Mouse (Mus musculus) C2C12 (cell line): ENCODE measurements at regions not wholly inside any gene's neighbourhood (a gene's known extent, or its start where the extent isn't known, plus 50 kb on each side); places are given as distances from the start of the nearest gene placed in this dataset.

Source experiments
- H3K27me3 ChIP-seq: one replicate; pipeline ENCODE4 v1.6.1; 2011; ENCODE audit not compliant: control insufficient read depth, insufficient read depth, insufficient read length
- H3K36me3 ChIP-seq: one replicate; pipeline ENCODE4 v1.6.1; 2011; ENCODE audit not compliant: control insufficient read depth, insufficient read depth
- H3K4me3 ChIP-seq: one replicate; pipeline ENCODE4 v1.5.1; 2011; ENCODE audit warnings: mild to moderate bottlenecking, control low read depth; ENCODE audit not compliant: poor library complexity, insufficient read depth, severe bottlenecking
- H3K79me2 ChIP-seq: one replicate; pipeline ENCODE4 v1.6.1; 2011; ENCODE audit not compliant: control insufficient read depth, insufficient read depth
- H3K79me3 ChIP-seq: one replicate; pipeline ENCODE4 v1.6.1; 2011; ENCODE audit warnings: low read depth, control low read depth
- H3ac ChIP-seq: one replicate; pipeline ENCODE3; 2011; ENCODE audit warnings: low read depth; ENCODE audit not compliant: control insufficient read depth, insufficient read length
- CEBPB ChIP-seq: IDR thresholded peaks from one replicate; pipeline ENCODE4 v1.6.1; 2011; ENCODE audit warnings: low read depth, mild to moderate bottlenecking, control low read depth, moderate library complexity
- CTCF ChIP-seq: IDR thresholded peaks from one replicate; pipeline ENCODE4 v1.5.1; 2011; ENCODE audit not compliant: control insufficient read depth, insufficient read depth, insufficient read length
- FOSL1 ChIP-seq: IDR thresholded peaks from one replicate; pipeline ENCODE4 v1.8.0; 2011; ENCODE audit warnings: mild to moderate bottlenecking, low read length; ENCODE audit not compliant: poor library complexity, insufficient read depth, severe bottlenecking
- MAX ChIP-seq: IDR thresholded peaks from one replicate; pipeline ENCODE4 v1.6.1; 2011; ENCODE audit warnings: mild to moderate bottlenecking, control low read depth
- MYOD1 ChIP-seq: IDR thresholded peaks from one replicate; pipeline ENCODE4 v1.6.1; 2011; ENCODE audit warnings: low read depth; ENCODE audit not compliant: control insufficient read depth, insufficient read length
- MYOG ChIP-seq: IDR thresholded peaks from one replicate; pipeline ENCODE4 v1.6.1; 2011; ENCODE audit not compliant: control insufficient read depth, insufficient read length; ENCODE audit errors: extremely low read depth
- USF1 ChIP-seq: IDR thresholded peaks from one replicate; pipeline ENCODE4 v1.6.1; 2011; ENCODE audit warnings: low read depth, mild to moderate bottlenecking, control low read depth, moderate library complexity

DNA sequence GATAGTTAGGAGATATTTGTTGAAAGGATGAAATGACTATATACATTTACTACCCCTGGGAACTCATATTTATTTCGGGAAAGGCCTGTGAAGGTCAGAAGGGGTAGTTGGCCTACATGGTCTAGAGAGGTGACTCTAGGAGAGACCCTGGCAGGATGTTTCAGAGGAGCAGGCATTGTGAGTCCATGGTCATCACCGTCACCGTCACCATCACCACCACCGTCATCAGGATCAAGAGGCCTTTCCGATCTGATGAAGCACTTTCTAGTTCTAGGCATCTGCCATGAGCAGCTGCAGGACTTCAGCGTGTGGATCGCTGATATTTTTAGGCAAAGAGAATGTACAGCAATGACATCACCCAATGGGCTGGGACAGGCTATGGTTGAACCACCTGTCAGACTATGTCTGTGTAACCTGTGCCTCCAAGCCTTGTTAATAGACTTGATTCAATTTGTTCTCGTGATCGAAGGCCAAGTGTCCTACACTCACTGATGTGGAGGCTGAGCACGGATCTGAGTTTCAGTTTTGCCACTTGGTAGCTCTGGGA, 50.4 kb upstream of the Neo1 start:
- no peak overlapping the region for H3K4me3 ChIP-seq
- no peaks in the 10 kb centered on the region for H3K36me3 ChIP-seq
- TF ChIP-seq USF1, result no peak
- TF ChIP-seq FOSL1, result no peak
- no peak for TF ChIP-seq MYOG
- no peak for TF ChIP-seq MYOD1
- no peak for TF ChIP-seq MAX
- TF ChIP-seq CTCF, result no peak
- TF ChIP-seq CEBPB, result no peak
- H3K79me2 ChIP-seq, result no peaks in the 10 kb centered on the region
- H3ac ChIP-seq, result no peak overlapping the region
- no peaks in the 10 kb centered on the region for H3K79me3 ChIP-seq
- H3K27me3 ChIP-seq, result no peaks in the 10 kb centered on the region
